Mouse (Mus musculus) 3T3-L1 (cell line): ENCODE measurements around the gene Kif22.

ENCODE experiments used
- DNase-seq: peaks from one replicate; pipeline ENCODE4 v3.0.0-alpha.2; 2015; ENCODE audit warnings: low read depth, low spot score

The Kif22 gene

GRCm38 (mm10) chr7:127031244-127031643, 11.0 kb downstream of the Kif22 start:
- DNase-seq = peak; percentile 20

DNA sequence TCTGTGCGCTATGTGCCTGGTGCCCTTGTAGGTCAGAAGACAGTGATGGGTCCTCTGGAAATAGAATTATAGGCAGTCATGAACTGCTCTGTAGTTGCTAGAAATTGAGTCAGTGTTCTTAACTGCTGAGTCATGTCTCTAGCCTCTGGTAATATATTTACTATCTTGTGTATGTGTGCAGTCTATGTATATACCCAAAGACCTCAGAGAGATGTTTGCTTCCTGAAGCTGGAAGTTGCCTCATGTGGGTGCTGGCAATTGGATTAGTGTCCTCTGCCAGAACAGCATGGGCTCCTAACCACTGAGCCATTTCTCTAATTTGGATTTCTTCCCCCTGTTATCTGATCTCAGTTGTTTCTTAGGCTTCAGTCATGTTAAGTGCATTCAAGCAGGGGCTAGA, 12.1 kb downstream of the Kif22 start:
- DNase-seq = peak; percentile 49

- DNase-seq = no peak
Observed at GRCm38 (mm10) chr7:127027885-127028284, 14.4 kb downstream of the Kif22 start.

DNA sequence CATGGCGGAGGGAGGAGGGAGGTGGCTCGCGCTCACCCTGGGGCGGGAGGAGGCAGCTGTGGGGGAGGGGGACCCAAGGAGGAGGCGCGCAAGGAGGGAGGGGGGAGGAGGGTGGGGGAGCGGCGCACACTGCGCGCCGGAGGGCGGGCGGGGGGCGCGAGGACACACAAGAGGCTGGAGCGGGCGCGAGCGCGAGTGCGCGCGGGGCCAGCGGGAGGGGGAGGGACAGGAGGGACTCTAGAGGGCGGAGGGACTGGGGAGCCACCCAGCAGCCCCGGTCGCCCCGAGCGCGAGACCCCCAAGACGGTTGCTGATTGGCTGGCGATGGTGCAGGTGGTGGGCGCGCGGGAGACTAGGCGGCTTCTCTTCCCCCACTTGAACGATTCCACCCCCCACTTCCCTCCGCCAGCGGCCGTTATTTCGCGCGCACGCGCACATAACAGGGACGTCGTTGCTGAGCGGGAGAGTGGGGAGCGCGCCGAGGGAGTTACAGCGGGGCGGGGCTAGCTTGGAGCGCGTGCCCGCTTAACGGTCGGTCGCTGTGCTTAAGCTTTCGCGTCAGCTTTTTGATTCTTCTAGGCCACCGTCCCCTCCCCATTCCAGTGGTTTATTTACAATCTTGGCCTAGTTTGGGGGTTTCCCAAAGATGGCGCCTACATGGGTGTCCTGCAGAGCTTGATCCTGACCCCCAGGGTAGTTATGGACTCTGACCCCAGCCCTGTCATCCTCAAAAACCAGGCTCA, 15.1 kb downstream of the Kif22 start, which contains the start of gene Maz:
Maz (minus strand) TSS at position 54 of the 743 bp plus-strand sequence.
- peak; percentile 96 for DNase-seq

DNA sequence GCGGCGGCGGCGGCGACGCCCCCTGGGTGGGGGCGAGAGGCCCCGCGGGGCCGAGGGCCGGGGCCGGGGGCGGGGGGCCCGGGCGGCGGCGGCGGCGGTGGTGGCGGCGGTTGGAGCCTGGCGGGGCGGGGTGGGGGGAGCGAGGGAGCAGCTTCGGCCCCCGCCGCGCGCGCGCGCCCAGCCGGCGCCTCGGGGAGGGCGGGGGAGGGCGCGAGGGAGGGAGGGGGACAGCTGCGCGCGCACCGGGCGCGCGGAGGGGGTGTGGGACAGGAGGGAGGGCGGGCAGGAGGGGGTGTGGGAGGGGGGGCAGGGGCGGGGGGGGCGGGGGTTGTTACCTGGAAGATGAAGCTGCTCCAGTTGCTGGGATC, 15.7 kb downstream of the Kif22 start:
- DNase-seq = no peak

GRCm38 (mm10) chr7:127026161-127026600, 16.1 kb downstream of the Kif22 start:
- DNase-seq = peak; percentile 50

DNA sequence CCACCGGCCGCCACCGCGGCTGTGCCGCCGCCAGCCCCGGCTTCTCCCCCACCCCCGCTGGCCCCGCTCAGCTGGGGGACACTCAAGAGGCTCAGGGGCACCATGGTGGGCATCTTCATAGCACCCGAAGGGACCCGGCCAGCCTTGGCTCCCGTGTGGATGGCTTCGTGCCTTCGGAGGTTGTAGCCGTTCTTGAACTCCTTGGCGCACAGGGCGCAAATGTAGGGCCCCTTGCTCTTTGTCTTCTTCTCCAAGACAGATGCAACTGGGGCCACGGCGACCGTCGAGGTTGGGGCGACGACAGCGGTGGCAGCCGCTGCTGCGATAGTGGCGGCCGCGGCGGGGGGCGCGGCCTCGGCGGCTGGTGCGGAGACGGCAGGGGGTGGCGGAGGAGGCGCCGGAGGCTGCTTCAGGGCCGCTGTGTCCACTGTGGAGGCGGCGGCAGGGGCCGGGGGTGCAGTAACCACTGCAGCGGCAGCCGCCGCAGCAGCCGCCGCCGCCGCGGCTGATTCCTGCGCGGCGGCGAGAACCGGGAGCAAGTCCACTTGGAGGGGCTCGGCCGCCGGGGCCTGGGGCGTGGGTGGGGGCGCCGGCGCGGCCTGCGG, 16.6 kb downstream of the Kif22 start:
- peak; percentile 33 for DNase-seq

DNA sequence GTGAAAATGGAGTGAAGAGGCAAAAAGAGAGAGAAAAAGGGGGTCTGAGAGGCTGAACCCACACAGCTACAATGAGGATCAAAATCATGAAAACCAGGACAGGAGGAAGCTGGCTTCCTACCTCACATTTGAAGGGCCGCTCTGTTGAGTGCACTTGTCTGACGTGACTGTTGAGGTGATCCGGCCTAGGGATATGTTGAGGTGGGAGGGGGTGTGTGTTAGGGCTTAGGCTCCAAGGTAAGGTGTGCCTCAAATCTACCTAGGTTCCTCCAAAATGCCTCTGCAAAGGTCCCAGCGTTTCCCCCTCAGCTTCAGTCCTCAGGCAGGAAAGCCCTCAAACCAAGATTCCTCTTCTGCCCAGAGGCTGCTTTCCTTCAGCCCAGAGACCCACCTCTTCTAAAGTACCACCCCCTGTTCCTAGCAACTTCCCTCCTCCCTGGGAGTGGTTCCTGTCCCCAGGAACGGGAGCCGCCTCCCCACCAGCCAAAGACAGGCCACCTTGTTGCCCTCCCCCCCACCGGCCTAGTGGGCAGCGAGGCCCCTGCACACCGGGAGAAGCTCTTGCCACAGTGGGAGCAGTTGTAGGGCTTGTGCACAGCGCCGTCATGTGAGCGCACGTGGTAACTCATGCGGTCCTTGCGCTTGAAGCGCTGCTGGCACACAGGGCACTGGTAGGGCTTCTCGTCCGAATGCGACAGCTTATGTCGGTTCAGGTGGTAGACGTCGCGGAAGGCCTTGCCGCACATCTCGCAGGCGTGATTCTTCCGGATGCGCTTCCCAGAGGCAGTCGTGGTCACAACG, 17.3 kb downstream of the Kif22 start:
- DNase-seq = peak; percentile 77

DNA sequence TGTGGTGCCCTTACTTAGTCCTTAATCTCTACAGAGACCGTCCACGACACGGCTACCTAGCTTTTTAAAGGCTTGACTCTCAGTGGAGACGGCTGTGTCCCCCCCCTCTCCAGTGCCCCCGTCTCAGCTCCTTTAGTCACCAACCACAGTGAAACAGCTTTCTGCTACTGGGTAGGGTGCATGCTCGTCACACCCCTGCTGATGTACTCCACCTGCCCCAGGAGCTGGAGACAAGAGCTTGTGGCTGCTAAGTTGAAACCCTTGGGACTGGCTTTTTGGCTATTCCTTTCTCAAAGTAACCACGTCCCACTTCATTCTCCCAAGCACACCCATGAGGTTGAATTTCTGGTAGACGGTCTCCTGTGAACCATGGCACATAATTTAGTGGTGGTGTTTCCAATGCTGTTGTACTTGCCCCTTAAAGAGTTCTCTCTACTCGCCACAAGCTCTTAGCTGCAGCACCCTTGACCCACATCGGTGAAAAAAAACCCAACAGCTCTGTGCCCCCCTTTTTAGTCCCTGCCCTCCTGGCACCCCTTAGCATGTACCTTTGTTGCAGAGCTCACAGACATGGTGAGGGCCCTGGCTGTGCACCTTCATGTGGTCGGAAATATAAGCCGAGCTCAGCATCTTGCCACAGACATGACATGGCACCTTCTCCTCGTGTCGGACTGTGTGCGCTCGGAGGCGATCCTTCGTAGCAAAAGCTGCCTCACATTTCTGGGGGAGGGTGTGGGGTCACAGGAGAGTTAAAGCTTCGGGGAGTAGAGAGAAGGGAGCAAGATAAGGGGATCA, 18.2 kb downstream of the Kif22 start:
- peak; percentile 23 for DNase-seq

- no peak for DNase-seq
Observed at GRCm38 (mm10) chr7:127023272-127023691, 19.0 kb downstream of the Kif22 start.

- DNase-seq = no peak
Observed at GRCm38 (mm10) chr7:127022528-127023271, 19.6 kb downstream of the Kif22 start.

DNA sequence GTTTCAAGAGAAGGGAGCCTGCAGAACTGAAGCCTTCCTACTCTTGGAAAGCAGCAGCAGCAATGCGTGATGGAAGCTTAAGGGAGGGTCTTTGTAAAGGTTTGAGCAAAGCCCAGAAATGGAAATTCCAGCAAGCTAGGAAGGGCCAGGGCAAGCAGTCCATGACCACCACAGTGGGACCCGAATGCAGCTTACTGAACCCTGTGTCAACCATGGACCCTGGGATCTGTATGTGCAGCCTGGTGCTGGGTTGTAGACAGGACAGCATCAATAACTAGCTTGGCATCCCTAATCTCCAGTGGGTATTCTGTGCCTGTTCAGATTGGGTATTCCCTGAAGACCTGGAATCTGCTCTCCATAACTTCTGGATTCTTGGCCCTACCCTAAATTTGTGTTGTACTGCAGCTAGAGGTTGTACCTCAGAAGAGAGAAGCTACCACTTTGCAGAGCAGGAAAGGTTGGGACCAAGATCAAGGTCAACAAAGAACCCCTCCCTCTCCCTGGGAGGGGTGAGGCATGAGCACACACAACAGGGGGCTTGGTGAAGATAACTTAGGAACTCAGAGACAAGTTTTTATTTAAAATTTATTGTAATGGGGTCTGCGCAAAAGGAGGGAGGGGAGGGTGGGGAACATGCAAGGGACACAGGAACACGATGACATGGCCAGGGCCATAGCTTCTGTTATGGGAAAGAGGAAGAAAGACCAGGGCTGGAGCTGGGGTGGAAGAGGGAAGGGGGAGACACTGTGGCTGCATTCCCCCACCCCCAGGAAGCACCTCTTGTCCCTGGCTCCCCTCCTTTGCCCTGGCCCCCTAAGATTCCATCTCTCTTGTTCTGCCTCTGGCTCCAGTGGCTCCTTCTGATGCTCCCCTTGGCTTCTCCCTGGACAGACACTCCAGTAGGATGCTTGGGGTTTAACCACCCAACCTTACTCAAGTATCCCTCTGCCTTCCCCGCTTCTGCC, 20.4 kb downstream of the Kif22 start:
- DNase-seq = no peak

GRCm38 (mm10) chr7:127020901-127021562, 21.2 kb downstream of the Kif22 start, which contains the start of the genes Gm42742 and Prrt2:
TSS of gene Gm42742 (minus strand) at chr7:127021097.
TSS of gene Prrt2 (minus strand) at chr7:127021211.
- no peak for DNase-seq

DNA sequence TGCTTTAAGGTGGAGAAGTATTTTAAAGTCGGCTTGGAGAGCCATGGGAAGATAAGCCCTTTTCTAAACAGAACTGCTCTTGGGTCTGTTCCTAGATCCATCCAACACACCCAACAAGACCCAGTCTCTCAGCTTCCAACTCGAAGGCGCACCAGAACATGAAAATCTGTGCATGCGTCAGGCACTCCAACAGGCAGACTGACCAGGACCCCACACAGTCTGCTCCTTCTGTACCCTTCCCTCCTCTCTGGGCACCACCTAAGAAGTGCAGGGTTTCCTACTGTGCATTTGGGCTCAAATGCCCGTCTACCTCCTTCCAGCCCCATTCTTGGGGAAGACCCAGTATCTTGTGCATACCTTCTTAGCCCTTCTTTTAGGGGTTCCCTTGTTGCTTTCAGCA, 21.8 kb downstream of the Kif22 start:
- no peak for DNase-seq

DNA sequence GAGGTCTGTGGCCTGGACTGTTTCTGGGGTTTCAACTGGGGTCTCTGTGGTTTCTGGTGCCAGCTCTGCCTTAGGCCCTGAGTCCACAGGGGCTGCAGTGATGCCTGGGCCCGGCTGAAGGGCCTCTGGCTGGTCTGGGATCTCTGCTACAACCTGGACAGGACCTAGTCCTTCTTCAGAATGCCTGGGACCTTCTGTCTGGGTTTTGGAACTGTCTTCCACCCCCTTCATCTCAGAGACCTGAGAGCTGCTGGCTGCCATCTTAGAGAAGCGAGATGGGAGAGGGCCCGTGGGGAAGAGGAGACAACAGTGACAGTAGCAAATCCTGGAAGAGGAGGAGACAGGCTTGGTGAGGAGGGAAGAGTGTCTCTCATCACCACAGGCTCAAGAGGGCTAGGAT, 22.2 kb downstream of the Kif22 start:
- DNase-seq = no peak

DNA sequence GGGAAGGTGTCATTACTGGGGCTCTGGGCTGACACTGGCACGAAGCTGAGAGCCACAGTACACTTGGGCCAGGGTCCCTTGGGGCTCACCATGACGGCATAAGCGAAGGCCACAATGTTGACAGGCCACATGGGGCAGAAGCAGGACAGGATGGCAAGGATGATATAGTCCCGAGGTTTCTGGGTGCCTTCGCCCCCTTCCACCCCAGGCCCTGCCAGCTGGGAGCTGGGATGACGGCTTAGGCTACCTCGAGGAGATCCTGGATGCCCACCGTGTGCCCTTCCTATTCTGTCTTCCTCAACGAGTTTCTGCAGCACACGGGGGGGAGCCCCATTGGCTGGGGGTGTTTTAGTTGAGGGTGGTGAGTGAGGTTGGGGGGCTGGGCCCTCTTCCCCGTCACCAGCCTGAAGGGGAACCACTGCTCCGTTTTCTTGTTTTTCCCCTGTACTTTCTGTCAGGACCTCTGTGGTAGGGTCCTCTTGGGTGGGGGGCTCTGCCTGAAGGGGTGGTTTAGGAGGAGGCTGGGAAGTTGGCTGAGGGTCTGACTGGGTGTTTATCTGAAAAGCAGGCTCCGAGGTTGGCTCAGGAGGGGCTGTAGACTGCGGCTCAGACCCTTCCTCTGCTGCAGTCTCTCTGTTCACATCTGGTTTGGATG, 22.8 kb downstream of the Kif22 start:
- DNase-seq = no peak

DNA sequence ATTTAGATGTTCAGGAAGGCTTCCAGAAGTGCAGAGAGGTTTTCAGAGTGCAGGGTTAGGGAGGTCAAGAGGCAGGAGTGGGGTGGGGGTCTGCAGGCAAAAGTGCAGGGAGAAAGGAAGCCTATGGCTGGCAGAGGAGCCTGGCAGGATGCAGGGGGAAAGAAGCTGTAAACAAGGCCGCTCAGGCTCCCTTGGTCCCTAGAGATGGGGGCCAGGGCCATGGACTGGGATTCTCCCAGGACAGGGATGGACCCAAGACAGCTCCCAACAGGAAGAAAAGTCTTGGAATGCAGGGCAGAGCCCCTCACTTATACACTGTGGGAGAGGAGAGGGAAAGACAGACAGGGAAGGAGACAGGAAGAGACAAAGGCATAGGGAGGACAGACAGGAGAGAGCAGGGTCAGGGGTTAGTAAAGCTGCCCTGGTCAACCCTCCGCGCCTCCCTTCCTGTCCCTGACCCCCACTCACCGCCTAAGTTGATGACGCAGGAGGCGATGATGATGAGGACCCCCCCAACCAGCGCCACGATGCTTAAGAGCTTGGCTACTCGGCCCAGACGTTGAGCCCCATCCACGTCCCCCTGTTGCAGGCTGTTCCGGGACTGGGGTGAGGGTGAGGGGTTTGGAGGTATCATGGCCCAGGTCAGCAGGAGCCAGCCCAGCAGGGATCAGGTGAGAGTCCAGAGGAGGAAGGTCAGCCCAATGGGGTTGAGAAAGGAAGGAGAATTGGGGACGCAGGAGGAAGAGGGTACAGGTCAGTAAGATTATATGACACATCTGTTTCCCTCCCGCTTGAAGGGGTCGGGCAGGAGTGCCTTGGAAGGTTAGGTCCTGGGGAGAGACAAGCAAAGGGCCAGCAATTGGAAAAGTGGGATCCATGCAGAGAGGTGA, 23.6 kb downstream of the Kif22 start:
- DNase-seq = no peak
